Mouse (Mus musculus): ENCODE results near the gene Gls. TPM values are rescaled to one million over a fixed set of nuclear protein-coding genes. Genes with fewer than 3 reads are reported as not detected.

The Gls gene
- 32.0 TPM in 2 replicates for polyA plus RNA-seq (2015; fragmentation: Nextera tagmentation; extraction: Ambion mirVana)

DNA sequence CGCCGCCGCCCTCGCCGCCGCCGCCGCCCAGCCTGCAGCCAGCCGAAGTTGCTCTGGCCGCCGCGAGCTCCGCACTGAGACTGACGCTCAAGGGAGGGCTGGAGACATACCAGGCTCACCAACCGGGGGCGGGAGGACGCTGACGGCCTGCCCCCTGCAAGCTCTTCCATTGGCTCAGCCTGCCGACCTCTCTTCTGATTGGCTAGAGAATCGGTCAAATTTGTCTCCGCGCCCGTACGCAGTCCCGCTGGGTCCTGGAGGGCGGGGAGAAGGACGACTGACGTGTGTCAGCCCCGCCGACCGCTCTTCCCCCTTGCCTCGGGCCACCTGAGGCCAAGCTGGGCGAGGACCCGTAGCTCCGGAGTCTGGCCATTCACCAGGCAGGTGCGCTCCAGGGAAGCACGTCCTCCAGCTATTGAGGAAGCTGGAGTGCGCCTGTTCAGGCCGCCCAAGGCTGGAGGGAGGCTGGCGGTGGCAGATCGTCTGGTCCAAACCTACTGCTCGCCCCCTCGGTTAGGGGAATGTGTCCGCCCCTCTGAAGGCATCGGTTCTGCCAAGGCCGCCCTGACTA, at the start of gene Gls:
Gene Gls (minus strand): TSS at position 90 of the 571 bp plus-strand sequence.
- peak within 1 kb of the TSS; percentile 96 for H3K27ac ChIP-seq
- peak; percentile 99 for ATAC-seq (replicated peaks; ENCODE audit: low FRiP score, low read depth)

DNA sequence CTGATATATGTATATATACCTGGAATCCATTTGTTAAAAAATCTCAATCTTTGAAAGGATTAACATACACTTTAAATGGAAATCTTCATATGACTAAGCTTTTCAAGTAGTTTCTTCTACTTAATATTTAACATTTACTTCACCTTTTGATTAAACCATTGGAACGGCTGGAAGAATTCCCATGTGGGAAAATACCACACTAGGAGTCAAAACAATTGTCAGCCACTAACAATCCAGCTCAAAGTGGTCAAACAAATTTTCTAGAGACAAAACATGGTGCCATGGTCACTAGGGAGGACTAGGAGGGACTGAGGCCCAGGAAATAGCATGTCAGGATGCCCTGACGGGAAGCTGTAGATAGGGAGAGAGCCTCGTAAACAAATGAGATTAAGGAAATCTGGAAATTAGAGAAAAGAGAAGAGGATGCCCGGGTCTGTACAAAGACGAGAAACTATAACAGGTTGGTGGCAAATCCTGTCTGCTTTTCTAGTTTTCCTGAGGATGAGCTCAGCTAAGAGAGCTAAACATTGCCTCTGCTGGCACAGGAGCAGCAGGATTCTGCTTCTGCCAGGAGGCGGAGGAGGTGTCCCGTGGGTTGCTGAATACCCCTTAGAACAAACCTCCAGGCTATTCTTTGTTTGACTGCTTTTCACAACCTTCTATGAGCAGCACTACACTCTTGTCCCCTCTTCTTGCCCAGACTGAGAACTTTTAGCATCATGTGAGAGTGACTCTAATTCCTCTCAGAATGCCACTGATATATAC, 47.0 kb upstream of the Gls start:
- peaks cover 12% of the 10 kb centered on the region; the same call in 1 of the 2 replicates for H3K4me1 ChIP-seq (replicated peaks; ENCODE audit: insufficient read depth, low read length)
- ATAC-seq (replicated peaks; ENCODE audit: low FRiP score, low read depth): no peak
- no peak overlapping the region for H3K9ac ChIP-seq (ENCODE audit: low read depth, low read length)
- TF ChIP-seq CTCF (IDR thresholded peaks at IDR 0.05; ENCODE audit: low read depth): no peak
- peak overlapping the region; percentile 9; the same call in 1 of the 2 replicates for H3K27ac ChIP-seq
- no peaks in the 10 kb centered on the region for H3K9me3 ChIP-seq (replicated peaks; ENCODE audit: low read length)
- H3K27me3 ChIP-seq (ENCODE audit: insufficient read depth, low read length): no peaks in the 10 kb centered on the region
- H3K4me2 ChIP-seq (ENCODE audit: low read length): no peak overlapping the region
- DNase-seq (ENCODE audit: low spot score): no peak
- WGBS: 60% methylated on average over 7 of the region's 7 CpGs
- no peak overlapping the region for H3K4me3 ChIP-seq (replicated peaks; ENCODE audit: low read depth, low read length)
- H3K36me3 ChIP-seq (ENCODE audit: insufficient read depth, low read length): no peaks in the 10 kb centered on the region

More for the DNA sequence above, at the start of gene Gls:
- no peaks in the 10 kb centered on the region for H3K27me3 ChIP-seq (ENCODE audit: insufficient read depth, low read length)
- peak within 1 kb of the TSS; percentile 81 for H3K4me2 ChIP-seq (ENCODE audit: low read length)
- peaks cover 6% of the 10 kb centered on the region; the same call in 1 of the 2 replicates for H3K4me1 ChIP-seq (replicated peaks; ENCODE audit: insufficient read depth, low read length)
- under 1% methylated on average over 44 of the region's 46 CpGs for WGBS
- H3K36me3 ChIP-seq (ENCODE audit: insufficient read depth, low read length): no peaks in the 10 kb centered on the region
- DNase-seq (ENCODE audit: low spot score): peak; percentile 99
- TF ChIP-seq CTCF (IDR thresholded peaks at IDR 0.05; ENCODE audit: low read depth): no peak
- peak within 1 kb of the TSS; percentile 98 for H3K4me3 ChIP-seq (replicated peaks; ENCODE audit: low read depth, low read length)
- peak within 1 kb of the TSS; percentile 93 for H3K9ac ChIP-seq (ENCODE audit: low read depth, low read length)
- H3K9me3 ChIP-seq (replicated peaks; ENCODE audit: low read length): no peaks in the 10 kb centered on the region

DNA sequence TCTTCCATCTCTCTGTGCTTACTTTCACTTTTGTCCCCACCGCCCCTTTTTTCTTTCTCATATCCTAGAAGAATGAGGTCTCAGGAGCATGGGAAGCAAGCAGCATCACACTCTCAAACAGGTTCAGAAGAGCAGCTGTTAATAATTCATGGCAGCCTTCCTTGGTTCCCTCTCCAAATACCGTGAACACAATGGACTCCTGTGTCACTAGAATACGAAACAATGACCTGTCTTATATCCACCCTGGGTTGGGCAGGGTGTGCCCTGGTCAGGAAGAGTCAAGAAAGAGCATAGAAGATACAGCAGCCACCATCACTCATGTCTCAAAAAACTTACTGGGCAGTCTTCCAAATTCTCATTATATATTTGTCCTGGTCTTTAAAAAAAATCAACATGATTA, 46.3 kb upstream of the Gls start:
- H3K4me3 ChIP-seq (replicated peaks; ENCODE audit: low read depth, low read length): no peak overlapping the region
- no peaks in the 10 kb centered on the region for H3K36me3 ChIP-seq (ENCODE audit: insufficient read depth, low read length)
- 48% methylated on average over 3 of the region's 3 CpGs for WGBS
- DNase-seq (ENCODE audit: low spot score): no peak
- H3K27ac ChIP-seq: peak overlapping the region; percentile 57; the same call in 1 of the 2 replicates
- no peak for ATAC-seq (replicated peaks; ENCODE audit: low FRiP score, low read depth)
- H3K27me3 ChIP-seq (ENCODE audit: insufficient read depth, low read length): no peaks in the 10 kb centered on the region
- no peaks in the 10 kb centered on the region for H3K9me3 ChIP-seq (replicated peaks; ENCODE audit: low read length)
- H3K4me2 ChIP-seq (ENCODE audit: low read length): no peak overlapping the region
- no peak overlapping the region for H3K9ac ChIP-seq (ENCODE audit: low read depth, low read length)
- peaks cover 12% of the 10 kb centered on the region; the same call in 1 of the 2 replicates for H3K4me1 ChIP-seq (replicated peaks; ENCODE audit: insufficient read depth, low read length)
- TF ChIP-seq CTCF (IDR thresholded peaks at IDR 0.05; ENCODE audit: low read depth): no peak

DNA sequence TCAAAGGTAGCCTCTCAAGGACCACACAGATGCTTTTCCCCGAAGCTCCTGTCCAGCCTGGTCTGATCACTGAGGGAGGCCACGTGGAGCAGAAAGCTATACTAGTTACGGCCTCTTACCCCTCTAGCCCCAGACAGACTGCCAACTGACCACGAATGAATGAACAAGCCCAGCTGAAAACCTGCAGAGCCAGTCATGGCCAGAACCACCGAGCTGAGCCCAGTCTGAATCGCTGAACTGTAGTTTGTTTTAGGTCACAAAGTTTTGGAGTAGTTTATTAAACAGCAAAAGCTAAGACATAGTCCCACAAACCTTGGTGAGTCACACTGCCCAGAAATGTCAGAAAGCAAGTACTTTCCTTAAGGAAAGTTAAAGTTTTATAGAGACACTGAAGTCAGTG, 45.0 kb upstream of the Gls start:
- Histone ChIP-seq H3K4me2 (ENCODE audit: low read length) (no peak overlapping the region), H3K36me3 (ENCODE audit: insufficient read depth, low read length) (no peaks in the 10 kb centered on the region), H3K4me1 (replicated peaks; ENCODE audit: insufficient read depth, low read length) (peaks cover 12% of the 10 kb centered on the region; the same call in 1 of the 2 replicates), H3K27ac (peak overlapping the region; percentile 75), H3K4me3 (replicated peaks; ENCODE audit: low read depth, low read length) (no peak overlapping the region), H3K9me3 (replicated peaks; ENCODE audit: low read length) (no peaks in the 10 kb centered on the region), H3K27me3 (ENCODE audit: insufficient read depth, low read length) (no peaks in the 10 kb centered on the region), H3K9ac (ENCODE audit: low read depth, low read length) (no peak overlapping the region)
- ATAC-seq (replicated peaks; ENCODE audit: low FRiP score, low read depth) (peak; percentile 97), DNase-seq (ENCODE audit: low spot score) (peak; percentile 64)
- no peak for TF ChIP-seq CTCF (IDR thresholded peaks at IDR 0.05; ENCODE audit: low read depth)
- WGBS: 35% methylated on average over 6 of the region's 6 CpGs

DNA sequence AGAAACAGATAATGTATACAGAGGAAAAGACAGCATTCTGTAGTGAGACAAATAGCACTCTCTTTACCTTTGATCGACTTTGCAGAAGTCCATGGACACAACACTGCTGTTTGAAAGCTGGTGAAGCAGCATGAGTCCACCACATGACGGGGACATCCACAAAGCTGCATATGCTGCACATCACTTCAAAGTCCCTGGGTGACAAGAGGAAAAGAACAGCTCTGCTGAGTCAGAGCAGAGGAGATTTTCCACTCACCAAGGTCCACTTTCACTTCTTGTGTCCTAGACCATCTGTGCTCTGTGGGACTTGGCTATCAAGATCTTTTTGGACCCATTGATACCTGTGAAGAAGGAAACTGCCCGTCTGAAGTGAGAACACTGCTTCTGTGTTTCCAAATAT, 41.2 kb upstream of the Gls start:
- H3K27me3 ChIP-seq (ENCODE audit: insufficient read depth, low read length): no peaks in the 10 kb centered on the region
- no peaks in the 10 kb centered on the region for H3K36me3 ChIP-seq (ENCODE audit: insufficient read depth, low read length)
- DNase-seq (ENCODE audit: low spot score): no peak
- H3K4me1 ChIP-seq (replicated peaks; ENCODE audit: insufficient read depth, low read length): peaks cover 10% of the 10 kb centered on the region; the same call in 1 of the 2 replicates
- no peak overlapping the region for H3K27ac ChIP-seq
- ATAC-seq (replicated peaks; ENCODE audit: low FRiP score, low read depth): no peak
- H3K9me3 ChIP-seq (replicated peaks; ENCODE audit: low read length): no peaks in the 10 kb centered on the region
- no peak overlapping the region for H3K4me3 ChIP-seq (replicated peaks; ENCODE audit: low read depth, low read length)
- no peak overlapping the region for H3K9ac ChIP-seq (ENCODE audit: low read depth, low read length)
- no peak for TF ChIP-seq CTCF (IDR thresholded peaks at IDR 0.05; ENCODE audit: low read depth)
- 78% methylated on average over 3 of the region's 3 CpGs for WGBS
- H3K4me2 ChIP-seq (ENCODE audit: low read length): no peak overlapping the region

DNA sequence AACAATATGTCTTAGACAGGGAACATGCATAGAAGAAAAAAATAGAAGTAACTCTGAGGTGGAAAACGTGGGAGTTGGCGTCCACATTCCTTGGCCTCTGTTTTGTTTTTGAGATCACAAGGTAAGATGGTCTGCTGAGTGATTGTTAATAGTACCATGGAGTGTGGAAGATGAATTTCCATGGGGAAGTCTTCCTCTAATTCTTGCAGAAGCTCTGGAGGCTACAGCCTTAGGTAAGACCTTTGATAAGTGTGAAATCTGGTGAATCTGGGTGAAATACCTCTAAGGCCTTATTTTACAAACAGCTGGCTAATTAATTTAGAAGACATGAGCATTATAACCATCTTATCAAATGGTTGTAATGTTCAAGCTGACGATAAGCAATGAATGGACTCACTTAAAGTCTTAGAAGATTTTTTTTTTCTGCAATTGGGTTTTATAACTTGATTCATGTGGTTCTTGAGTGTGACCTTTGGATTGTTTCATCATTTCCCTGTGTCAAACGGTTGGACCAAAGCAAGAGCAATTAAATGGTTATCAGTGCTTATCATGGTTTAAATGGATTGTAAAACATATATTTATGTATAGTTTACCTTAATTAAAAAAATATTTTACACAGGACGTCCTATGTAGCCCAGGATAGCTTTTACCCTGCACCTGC, 39.1 kb upstream of the Gls start:
- ATAC-seq (replicated peaks; ENCODE audit: low FRiP score, low read depth) (no peak), DNase-seq (ENCODE audit: low spot score) (no peak)
- Histone ChIP-seq H3K9ac (ENCODE audit: low read depth, low read length) (no peak overlapping the region), H3K4me1 (replicated peaks; ENCODE audit: insufficient read depth, low read length) (no peaks in the 10 kb centered on the region), H3K27me3 (ENCODE audit: insufficient read depth, low read length) (no peaks in the 10 kb centered on the region), H3K27ac (no peak overlapping the region), H3K4me3 (replicated peaks; ENCODE audit: low read depth, low read length) (no peak overlapping the region), H3K4me2 (ENCODE audit: low read length) (no peak overlapping the region), H3K36me3 (ENCODE audit: insufficient read depth, low read length) (no peaks in the 10 kb centered on the region), H3K9me3 (replicated peaks; ENCODE audit: low read length) (no peaks in the 10 kb centered on the region)
- WGBS: 60% methylated on average over 5 of the region's 5 CpGs
- no peak for TF ChIP-seq CTCF (IDR thresholded peaks at IDR 0.05; ENCODE audit: low read depth)
